Mouse (Mus musculus) fibroblast of lung, adult 2 months (primary cell): ENCODE data around the gene Hyal1.

Source experiments
- DNase-seq: peaks from one replicate; pipeline ENCODE4 v3.0.0-alpha.2; 2011; ENCODE audit warnings: low read depth

Gene Hyal1

GRCm38 (mm10) chr9:107594281-107595062 lies 17.7 kb downstream of the Hyal1 start:
- no peak for DNase-seq

- no peak for DNase-seq
Observed at GRCm38 (mm10) chr9:107596619-107597569, 20.2 kb downstream of the Hyal1 start.

GRCm38 (mm10) chr9:107598385-107598784 lies 21.7 kb downstream of the Hyal1 start:
- DNase-seq = no peak

- DNase-seq = no peak
Observed at GRCm38 (mm10) chr9:107599433-107599832, 22.7 kb downstream of the Hyal1 start.

GRCm38 (mm10) chr9:107599842-107600241 lies 23.1 kb downstream of the Hyal1 start:
- no peak for DNase-seq

GRCm38 (mm10) chr9:107600745-107601144 lies 24.0 kb downstream of the Hyal1 start:
- DNase-seq = no peak

- DNase-seq = no peak
Observed at GRCm38 (mm10) chr9:107601275-107601674, 24.5 kb downstream of the Hyal1 start.

- peak; percentile 78 for DNase-seq
Observed at GRCm38 (mm10) chr9:107602068-107602648, 25.4 kb downstream of the Hyal1 start.

GRCm38 (mm10) chr9:107603251-107603650 lies 26.5 kb downstream of the Hyal1 start:
- DNase-seq = no peak

- DNase-seq = no peak
Observed at GRCm38 (mm10) chr9:107605041-107605661, 28.4 kb downstream of the Hyal1 start.

- no peak for DNase-seq
Observed at GRCm38 (mm10) chr9:107606591-107606990, 29.9 kb downstream of the Hyal1 start.

- no peak for DNase-seq
Observed at GRCm38 (mm10) chr9:107607036-107607435, 30.3 kb downstream of the Hyal1 start.

GRCm38 (mm10) chr9:107607653-107608245 lies 31.0 kb downstream of the Hyal1 start:
- DNase-seq = no peak

- no peak for DNase-seq
Observed at GRCm38 (mm10) chr9:107608741-107609432, 32.2 kb downstream of the Hyal1 start, which contains the start of gene Sema3b. TSS of gene Sema3b (minus strand) at chr9:107609229.

GRCm38 (mm10) chr9:107609433-107609830 lies 32.7 kb downstream of the Hyal1 start:
- no peak for DNase-seq

- DNase-seq = no peak
Observed at GRCm38 (mm10) chr9:107611456-107612190, 34.9 kb downstream of the Hyal1 start.

GRCm38 (mm10) chr9:107612191-107612944 lies 35.6 kb downstream of the Hyal1 start:
- peak; percentile 96 for DNase-seq

- no peak for DNase-seq
Observed at GRCm38 (mm10) chr9:107612945-107613569, 36.3 kb downstream of the Hyal1 start.

GRCm38 (mm10) chr9:107615035-107615434 lies 38.3 kb downstream of the Hyal1 start:
- DNase-seq = no peak
